ENCODE assay signal across 8 mouse cellular contexts in genomic region chr17:46253452-46254084, GRCm38 (mm10). TPM values are rescaled to one million over a fixed set of nuclear protein-coding genes. Genes with fewer than 3 reads are reported as not detected.
DNase-seq lines count a peak whose midpoint lies in the region; ATAC-seq lines count a peak whose summit lies in the region.

Lrrc73 (plus strand) TSS chr17:46253531.

- 1% methylated on average over 48 of the region's 48 CpGs for WGBS in intestine, embryonic 16.5 days
- WGBS in midbrain, embryonic 10.5 days, result 2% methylated on average over 48 of the region's 48 CpGs

- H3K9ac ChIP-seq in intestine, embryonic 16.5 days (ENCODE audit: low read depth, low read length), result peak within 1 kb of the TSS; percentile 66

- H3K27ac ChIP-seq in intestine, embryonic 16.5 days (ENCODE audit: low read length), result no peak within 1 kb of the TSS
- H3K27ac ChIP-seq in midbrain, embryonic 10.5 days (replicated peaks), result peak within 1 kb of the TSS; percentile 81

- ATAC-seq in intestine, embryonic 16.5 days, result peak; percentile 84

- H3K36me3 ChIP-seq in intestine, embryonic 16.5 days (ENCODE audit: control insufficient read depth, insufficient read depth, low read length), result peaks cover 30% of the 10 kb centered on the region; the same call in 1 of the 2 replicates
- H3K36me3 ChIP-seq in midbrain, embryonic 10.5 days, result peaks cover 65% of the 10 kb centered on the region

- peak; percentile 90 for DNase-seq in adrenal gland, adult 8-10 months
- peak; percentile 83 for DNase-seq in embryo, embryonic 11.5 days (ENCODE audit: low read depth, low spot score)
- DNase-seq in gastrocnemius, postnatal 36 days, result peak; percentile 88
- DNase-seq in left cerebral cortex, postnatal 36 days (ENCODE audit: low spot score in 2 of 2), result peak; percentile 93 to 94
- DNase-seq in midbrain, embryonic 10.5 days (ENCODE audit: low spot score), result peak; percentile 93
- peak; percentile 92 to 94 for DNase-seq in right cerebral cortex, postnatal 36 days (ENCODE audit: low spot score in 2 of 2)
- peak; percentile 83 to 92 for DNase-seq in urinary bladder, postnatal 4 days (ENCODE audit: low spot score in 2 of 2)

- peaks cover 16% of the 10 kb centered on the region for H3K27me3 ChIP-seq in intestine, embryonic 16.5 days (replicated peaks; ENCODE audit: control insufficient read depth, insufficient read depth, low read length)
- peaks cover 22% of the 10 kb centered on the region for H3K27me3 ChIP-seq in midbrain, embryonic 10.5 days (ENCODE audit: low read depth, poor library complexity, severe bottlenecking)

- peak within 1 kb of the TSS; percentile 71 for H3K4me3 ChIP-seq in intestine, embryonic 16.5 days (ENCODE audit: low read length)
- peak within 1 kb of the TSS; percentile 83 for H3K4me3 ChIP-seq in midbrain, embryonic 10.5 days

- H3K4me2 ChIP-seq in intestine, embryonic 16.5 days (ENCODE audit: low read depth, low read length), result peak within 1 kb of the TSS; percentile 100

- intact Hi-C loops in gastrocnemius, postnatal 36 days (cut with DNase I), result no loop called here
- intact Hi-C loops in left cerebral cortex, postnatal 36 days (cut with DNase I), result no loop called here

- no peaks in the 10 kb centered on the region for H3K9me3 ChIP-seq in intestine, embryonic 16.5 days (ENCODE audit: control insufficient read depth, low read length)
- H3K9me3 ChIP-seq in midbrain, embryonic 10.5 days (replicated peaks), result no peaks in the 10 kb centered on the region

- H3K4me1 ChIP-seq in intestine, embryonic 16.5 days (ENCODE audit: control insufficient read depth, insufficient read depth, low read length), result peaks cover 23% of the 10 kb centered on the region
- peaks cover 37% of the 10 kb centered on the region for H3K4me1 ChIP-seq in midbrain, embryonic 10.5 days

RNA-seq across cellular contexts. Expression of gene Lrrc73, which starts in this region (rescaled TPM):
- total RNA-seq in adrenal gland, adult 8-10 months (2022), result 1 to 10 TPM; 4.1 to 7.5 (median 6.0) TPM
- under 1 TPM; 0.23 to 0.39 TPM for total RNA-seq in gastrocnemius, postnatal 36 days (2021)
- 0.43 and 0.75 TPM in 2 replicates for polyA plus RNA-seq in intestine, embryonic 16.5 days (2015; fragmentation: Nextera tagmentation; extraction: Ambion mirVana)
- 10 to 100 TPM; 63.1 to 73.6 TPM for total RNA-seq in left cerebral cortex, postnatal 36 days (2021)
- 1.6 and 1.9 TPM in 2 replicates for polyA plus RNA-seq in midbrain, embryonic 10.5 days (2016; fragmentation: Nextera tagmentation; extraction: Ambion mirVana)

Comparison
In these comparisons a context has a peak if more than half of its experiments do, and no peak if none do; other contexts are left out.
1. RNA of gene Lrrc73 (total RNA-seq): 63.1 to 73.6 TPM in left cerebral cortex, postnatal 36 days; 4.1 to 7.5 TPM in adrenal gland, adult 8-10 months and 0.23 to 0.39 TPM in gastrocnemius, postnatal 36 days; every median in the first group is over 4 times any median in the second.
2. Peak in DNase-seq in gastrocnemius, postnatal 36 days; RNA of the gene not detected or under 1 TPM.
3. Peak in ATAC-seq, H3K4me3 ChIP-seq, H3K9ac ChIP-seq and H3K4me2 ChIP-seq in intestine, embryonic 16.5 days; RNA of the gene not detected or under 1 TPM.
4. Peak in every context shown above with its lines, with median percentiles within 50 percentile points of each other: DNase-seq.